Mouse (Mus musculus) adrenal gland, postnatal 36 days (tissue): ENCODE measurements around the gene Tex48. TPM values are rescaled to one million over a fixed set of nuclear protein-coding genes. Genes with fewer than 3 reads are reported as not detected.
A peak's percentile ranks its signal among the peaks of the same experiment; 100 is the strongest.

Experiments
- DNase-seq, 2 experiments: peaks; one replicate each; pipeline ENCODE4 v3.0.0; 2021; ENCODE audit warnings: mixed read lengths in 1 of 2
- long read RNA-seq, 2 experiments: library from polyadenylated mRNA; stranded (forward); transcript quantifications; one replicate each; pipeline ENCODE4 v2.0.0; 2021; ENCODE audit warnings: borderline sequencing depth in 2 of 2
- total RNA-seq, 2 experiments: library from RNA; stranded (reverse); gene quantifications; 2 replicates each; pipeline ENCODE4 v1.2.3; 2021

Tex48 gene
- total RNA-seq = not detected
- long read RNA-seq, experiment 1 = 0 reads
- long read RNA-seq, experiment 2 = 0 reads

DNA sequence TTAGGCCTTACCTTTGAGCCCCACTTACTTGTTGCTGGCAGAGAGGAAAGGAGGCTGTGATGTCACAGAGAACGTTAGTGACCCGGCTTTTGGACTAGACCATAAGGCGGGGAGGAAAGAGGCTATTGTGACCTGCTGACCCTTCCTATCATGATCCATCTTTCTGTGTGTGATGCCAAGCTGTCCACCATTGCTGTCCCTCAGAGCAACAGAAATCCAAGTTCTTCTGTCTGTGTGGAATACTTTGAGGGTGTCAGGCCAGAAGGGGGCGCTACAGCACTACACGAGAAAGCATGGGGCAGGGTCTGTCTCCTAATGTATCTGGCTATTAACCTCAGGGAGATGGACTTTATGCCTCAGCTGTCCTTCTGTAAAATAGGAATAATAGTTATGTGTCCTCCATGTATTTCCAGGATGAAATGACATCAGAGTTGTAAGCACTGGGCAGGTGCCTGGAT, at the start of gene Tex48:
Tex48 (minus strand) TSS at position 51 of the 458 bp plus-strand sequence.
- peak; percentile 10 to 36 for DNase-seq

- peak; percentile 57 to 62 for DNase-seq
Observed at GRCm38 (mm10) chr4:63668255-63668654, 46.0 kb upstream of the Tex48 start.

DNA sequence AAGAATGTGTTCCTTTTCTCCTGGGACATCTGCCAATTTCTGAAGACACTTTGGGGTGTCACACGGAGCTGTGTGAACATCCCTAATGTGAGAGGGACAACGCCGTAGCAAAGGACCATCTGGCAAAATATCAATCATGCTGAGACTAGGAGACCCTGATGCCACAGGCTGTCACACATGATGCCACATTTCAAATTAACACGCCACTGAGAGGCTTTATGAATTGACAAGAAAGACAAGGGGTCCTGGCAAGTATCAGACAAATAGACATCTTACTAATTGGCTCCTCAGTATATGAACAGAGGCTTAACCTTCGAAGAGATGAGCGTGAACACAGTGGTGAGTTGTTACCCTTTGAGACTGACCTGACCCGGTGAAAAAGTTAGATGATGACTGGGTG, 43.5 kb upstream of the Tex48 start:
- DNase-seq = no peak

- DNase-seq = no peak
Observed at GRCm38 (mm10) chr4:63663279-63663678, 41.1 kb upstream of the Tex48 start, which contains the start of gene Gm11214. Gene Gm11214, minus strand, starts transcription at chr4:63663379.

- no peak for DNase-seq
Observed at GRCm38 (mm10) chr4:63661857-63662256, 39.6 kb upstream of the Tex48 start.

- DNase-seq = no peak
Observed at GRCm38 (mm10) chr4:63661426-63661825, 39.2 kb upstream of the Tex48 start.

DNA sequence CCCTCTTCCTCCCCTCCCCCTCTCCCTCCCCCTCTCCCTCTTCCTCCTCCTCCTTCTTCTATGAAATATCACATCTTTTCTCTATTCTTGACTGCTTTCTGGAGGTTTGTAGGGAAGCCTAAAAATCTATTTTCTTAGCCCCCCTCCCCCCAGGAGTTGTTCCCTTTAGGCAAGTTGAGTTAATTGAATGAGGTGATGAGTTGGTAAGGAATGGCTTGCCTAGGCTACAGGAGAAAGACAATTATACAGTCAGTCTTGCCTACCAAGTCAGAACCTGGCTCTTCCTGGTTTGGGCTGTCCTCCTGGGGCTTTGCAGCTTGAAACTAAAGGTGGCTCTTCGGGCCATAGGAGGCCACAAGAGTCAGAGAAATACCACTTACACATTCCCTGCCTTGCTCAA, 37.5 kb upstream of the Tex48 start:
- no peak for DNase-seq

DNA sequence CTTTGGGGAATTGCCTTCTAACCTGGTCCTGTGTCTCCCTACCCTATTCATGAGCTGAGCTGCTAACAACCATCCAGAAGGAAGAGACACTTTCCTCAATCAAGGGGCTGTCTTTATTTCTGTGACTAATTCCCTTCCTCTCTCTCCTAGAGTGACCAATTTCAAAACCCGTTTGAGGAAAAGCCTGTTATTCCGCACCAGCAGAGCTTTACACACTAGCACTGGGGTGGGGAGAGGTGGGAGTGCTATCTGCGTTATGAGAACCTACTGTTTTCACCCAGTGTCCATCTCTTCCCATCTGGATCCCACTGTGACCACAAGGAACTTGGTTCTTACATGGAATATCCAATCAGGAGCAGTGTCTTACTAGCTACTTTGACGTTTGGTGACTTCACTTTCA, 36.9 kb upstream of the Tex48 start:
- no peak for DNase-seq

DNA sequence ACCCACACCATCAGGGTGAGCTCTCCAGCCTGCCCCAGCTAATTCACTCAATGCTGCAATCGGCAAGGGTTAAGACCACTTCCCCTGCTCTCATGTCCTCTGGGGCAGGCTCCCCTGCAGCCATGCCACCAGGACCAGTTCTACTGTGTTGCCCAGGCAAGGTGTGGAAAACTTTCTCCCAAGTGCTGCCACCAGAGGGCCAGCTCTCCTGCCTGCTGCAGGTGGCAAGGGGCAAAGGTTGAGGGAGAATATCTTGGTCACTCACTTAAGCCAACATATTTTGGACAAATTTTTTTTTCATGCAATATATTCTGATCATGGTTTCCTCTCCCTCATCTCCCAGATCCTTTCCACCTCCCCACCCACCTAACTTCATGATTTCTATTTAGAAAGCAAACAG, 32.2 kb upstream of the Tex48 start:
- DNase-seq = peak in 1 of 2 experiments; percentile 12

GRCm38 (mm10) chr4:63643956-63644726, 21.9 kb upstream of the Tex48 start:
- no peak for DNase-seq

- DNase-seq = no peak
Observed at GRCm38 (mm10) chr4:63639842-63640241, 17.6 kb upstream of the Tex48 start.

DNA sequence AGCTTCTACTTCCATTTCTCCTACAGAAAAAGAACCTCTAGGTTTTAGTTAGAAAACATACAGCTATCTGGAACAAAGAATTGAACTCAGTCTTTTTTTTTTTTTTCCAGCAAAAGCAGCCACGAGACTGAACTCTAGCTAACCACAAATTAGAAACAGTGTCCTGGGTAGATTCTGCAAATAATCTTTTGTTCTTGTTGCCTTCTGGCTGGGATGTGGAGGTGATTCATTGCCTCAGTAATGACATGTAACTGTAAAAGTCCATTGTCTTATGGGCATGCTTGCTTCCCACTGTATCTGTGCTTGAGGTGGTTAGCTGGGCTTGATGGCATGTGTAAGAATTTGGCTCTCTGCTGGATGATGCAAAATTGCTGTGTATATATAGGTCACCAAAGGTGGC, 16.4 kb upstream of the Tex48 start:
- DNase-seq = no peak

- DNase-seq = no peak
Observed at GRCm38 (mm10) chr4:63633181-63633580, 11.0 kb upstream of the Tex48 start.

DNA sequence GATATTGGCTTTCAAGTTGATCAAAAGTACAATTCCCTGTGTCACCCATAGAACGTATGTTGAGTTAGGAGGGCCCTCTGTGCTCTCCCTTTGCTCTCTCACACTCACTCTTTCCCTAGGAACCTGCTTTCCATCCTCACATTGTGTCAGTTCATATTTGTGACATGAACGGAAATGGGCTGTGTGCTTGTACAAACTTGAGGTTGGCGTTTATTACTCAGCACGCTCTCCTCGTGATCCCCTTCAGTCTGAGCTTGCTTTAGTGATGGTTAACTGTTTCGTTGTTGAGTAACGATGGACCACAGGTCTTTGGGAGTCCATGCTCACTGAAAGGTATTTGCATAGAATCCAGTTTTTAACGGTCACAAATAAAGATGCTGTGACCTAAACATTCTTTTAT, 4.9 kb upstream of the Tex48 start:
- DNase-seq = no peak

DNA sequence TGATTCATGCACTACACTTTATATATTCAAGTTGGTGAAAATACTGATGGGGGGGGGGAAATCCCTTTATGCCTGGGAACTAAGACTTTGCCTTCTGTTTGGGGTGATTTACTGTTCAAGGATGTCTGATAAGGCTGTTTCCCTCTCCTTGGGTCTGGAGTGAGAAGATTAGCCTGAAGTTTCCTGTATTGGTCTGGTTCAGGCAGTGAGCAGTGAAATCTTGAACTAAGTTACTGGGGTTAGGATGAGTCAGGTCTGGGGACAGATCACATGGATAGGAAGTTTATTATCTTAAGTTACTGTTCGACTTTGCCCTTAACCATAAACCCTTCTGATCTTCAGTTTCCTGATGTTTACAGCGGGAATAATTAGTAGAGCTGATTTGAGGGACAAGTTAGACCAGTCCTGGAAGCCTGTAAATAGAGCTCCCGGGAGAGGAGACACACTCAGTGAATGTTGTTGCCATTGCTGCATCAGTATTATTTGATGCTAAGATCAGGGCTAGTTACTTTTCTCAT, 3.4 kb upstream of the Tex48 start:
- no peak for DNase-seq

DNA sequence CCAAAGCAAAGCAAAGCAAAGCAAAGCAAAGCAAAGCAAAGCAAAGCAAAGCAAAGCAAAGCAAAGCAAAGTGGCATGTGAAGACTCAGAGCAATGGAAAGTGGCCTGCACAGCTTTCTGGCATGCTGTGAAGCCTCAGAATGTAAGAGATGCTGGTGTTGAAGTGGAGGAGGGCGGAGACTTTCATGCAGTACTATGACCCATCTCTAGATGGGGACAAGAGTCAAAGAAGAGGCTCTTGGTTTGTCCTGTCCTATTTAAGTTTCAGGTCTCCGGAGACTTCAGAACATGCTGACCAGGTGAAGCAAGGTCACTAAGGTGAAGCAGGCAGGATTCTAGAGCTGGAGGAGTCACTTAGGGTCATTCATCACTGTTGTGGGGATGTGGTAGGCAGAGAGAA, 367 bp downstream of the Tex48 start:
- DNase-seq = no peak

GRCm38 (mm10) chr4:63608391-63608790, 13.8 kb downstream of the Tex48 start:
- DNase-seq = no peak

GRCm38 (mm10) chr4:63605968-63606367, 16.3 kb downstream of the Tex48 start:
- no peak for DNase-seq

DNA sequence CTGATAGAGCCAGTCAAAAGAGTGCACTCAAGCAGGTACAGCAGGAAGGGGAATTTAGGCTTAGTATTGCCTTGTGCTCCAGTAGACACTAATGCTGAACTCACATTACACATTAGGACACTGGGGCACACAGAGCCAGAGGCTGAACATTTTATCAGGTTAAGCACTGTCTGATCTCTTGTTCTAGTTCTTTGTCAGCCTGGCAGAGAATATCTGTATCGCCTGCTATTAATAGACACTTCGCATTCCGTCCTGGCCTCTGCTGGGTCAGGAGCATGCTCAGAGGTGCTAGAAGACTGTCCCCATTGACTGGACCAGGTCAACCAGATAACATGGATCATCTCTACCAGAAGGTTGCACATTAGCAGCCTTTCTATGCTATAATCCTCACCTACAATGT, 16.7 kb downstream of the Tex48 start:
- no peak for DNase-seq

DNA sequence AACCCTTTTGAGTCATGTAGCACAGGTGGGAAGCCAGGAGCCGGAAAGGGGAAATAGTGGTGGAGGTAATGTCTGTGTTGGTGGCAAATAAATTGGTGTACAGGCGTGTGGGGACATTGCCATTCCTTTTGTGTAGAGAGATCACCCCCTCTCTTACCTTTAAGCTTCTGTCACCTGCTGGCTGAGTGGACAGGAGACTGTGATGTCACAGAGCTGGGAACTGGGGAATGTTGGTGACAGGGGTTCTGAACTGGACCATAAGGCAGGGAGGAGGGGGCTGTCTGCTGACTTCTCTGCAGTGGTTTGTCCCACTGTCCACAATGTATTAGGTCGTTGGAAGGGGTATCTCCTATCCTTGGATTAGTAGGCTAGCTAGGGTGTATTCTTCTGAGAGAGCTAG, 17.3 kb downstream of the Tex48 start, which contains the start of gene Gm11213:
Gm11213 (minus strand) TSS at position 317 of the 400 bp plus-strand sequence.
- DNase-seq = no peak

GRCm38 (mm10) chr4:63601263-63601662, 21.0 kb downstream of the Tex48 start:
- DNase-seq = no peak

DNA sequence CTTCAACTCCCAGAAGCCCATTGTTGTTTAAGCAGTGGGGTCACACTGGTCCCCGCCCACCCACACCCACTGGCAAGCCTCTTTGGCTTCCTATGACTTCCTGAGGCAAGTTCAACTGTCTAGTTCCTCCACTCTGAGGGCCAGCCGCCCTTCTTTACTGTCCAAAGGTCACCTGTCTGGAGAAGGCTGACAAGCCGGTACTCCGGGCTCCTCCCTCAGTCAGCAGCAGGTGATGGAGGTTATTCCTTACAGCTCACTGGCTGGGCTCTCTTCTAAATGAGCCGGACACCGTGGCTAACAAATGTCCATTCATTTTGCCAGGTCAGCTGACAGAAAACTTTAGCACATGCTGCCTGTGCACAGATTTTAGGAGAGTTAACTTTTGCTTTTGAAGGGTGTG, 21.4 kb downstream of the Tex48 start:
- DNase-seq = no peak

GRCm38 (mm10) chr4:63596010-63596409, 26.2 kb downstream of the Tex48 start:
- DNase-seq = no peak

- no peak for DNase-seq
Observed at GRCm38 (mm10) chr4:63595259-63595658, 27.0 kb downstream of the Tex48 start.
